8 mouse cellular contexts compared by ENCODE assay signal in the genomic region with DNA sequence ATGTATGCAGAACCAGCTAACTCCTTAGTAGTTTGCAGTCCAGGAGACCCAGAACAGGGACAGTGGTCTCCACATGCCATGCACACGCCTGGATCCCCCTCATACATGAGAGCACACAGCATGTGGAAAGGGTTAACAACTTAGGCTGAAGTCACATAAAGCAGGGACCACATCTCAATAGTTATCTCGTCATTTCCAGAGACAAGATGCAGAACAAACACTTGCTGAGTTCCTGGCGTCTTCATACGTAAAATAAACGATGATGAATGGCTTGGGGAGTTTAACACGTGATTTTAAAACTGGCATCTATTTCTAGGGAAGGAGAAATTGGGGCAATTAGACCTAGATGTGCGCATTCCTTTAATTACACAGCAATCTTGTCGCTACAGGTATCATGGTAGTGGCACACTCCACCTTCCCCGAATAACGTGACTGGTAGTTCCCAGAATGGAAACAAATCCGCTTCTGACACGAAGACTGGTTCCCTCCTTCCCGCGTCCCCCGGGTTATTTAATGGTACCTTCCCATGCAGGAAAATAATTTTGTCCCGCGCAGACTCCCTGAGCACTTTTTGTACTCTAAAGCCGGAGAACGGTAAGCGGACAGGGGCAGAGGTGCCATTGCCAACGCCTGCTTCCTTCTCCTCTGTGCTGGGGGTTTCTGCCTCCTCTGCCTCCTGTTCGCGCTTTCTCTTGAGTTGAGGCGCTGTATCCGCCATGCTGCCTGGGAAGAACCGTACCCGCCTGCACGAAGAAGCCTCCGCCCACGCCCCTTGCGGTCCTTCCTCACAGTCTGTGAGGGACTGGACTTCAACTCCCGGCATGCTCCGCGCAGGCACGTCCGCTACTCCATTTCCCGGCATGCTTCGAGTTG. TPM values are rescaled to one million over a fixed set of nuclear protein-coding genes. Genes with fewer than 3 reads are reported as not detected.
A peak's percentile ranks its signal among the peaks of the same experiment; 100 is the strongest.
DNase-seq lines count a peak whose midpoint lies in the region; ATAC-seq lines count a peak whose summit lies in the region.

TSS of gene Dcps (minus strand) at position 811 of the 873 bp plus-strand sequence.

- no peaks in the 10 kb centered on the region for H3K9me3 ChIP-seq in heart, embryonic 13.5 days
- no peaks in the 10 kb centered on the region for H3K9me3 ChIP-seq in liver, embryonic 12.5 days (replicated peaks)
- no peaks in the 10 kb centered on the region for H3K9me3 ChIP-seq in stomach, embryonic 15.5 days

- H3K4me3 ChIP-seq in brown adipose tissue, adult 24 weeks (ENCODE audit: insufficient read depth, low read depth, low read length): peak within 1 kb of the TSS; percentile 80
- H3K4me3 ChIP-seq in heart, embryonic 13.5 days: peak within 1 kb of the TSS; percentile 69
- peak within 1 kb of the TSS; percentile 68 for H3K4me3 ChIP-seq in liver, embryonic 12.5 days
- H3K4me3 ChIP-seq in stomach, embryonic 15.5 days (replicated peaks): peak within 1 kb of the TSS; percentile 74

- H3K9ac ChIP-seq in heart, embryonic 13.5 days: peak within 1 kb of the TSS; percentile 83
- peak within 1 kb of the TSS; percentile 70 for H3K9ac ChIP-seq in liver, embryonic 12.5 days
- H3K9ac ChIP-seq in stomach, embryonic 15.5 days: peak within 1 kb of the TSS; percentile 71; the same call in 1 of the 2 replicates

- no peaks in the 10 kb centered on the region for H3K27me3 ChIP-seq in heart, embryonic 13.5 days (replicated peaks)
- no peaks in the 10 kb centered on the region for H3K27me3 ChIP-seq in liver, embryonic 12.5 days (replicated peaks)
- no peaks in the 10 kb centered on the region for H3K27me3 ChIP-seq in stomach, embryonic 15.5 days (replicated peaks)

- H3K27ac ChIP-seq in brown adipose tissue, adult 24 weeks (replicated peaks; ENCODE audit: low read depth, low read length): peak within 1 kb of the TSS; percentile 88
- peak within 1 kb of the TSS; percentile 90 for H3K27ac ChIP-seq in heart, embryonic 13.5 days (replicated peaks)
- H3K27ac ChIP-seq in liver, embryonic 12.5 days: peak within 1 kb of the TSS; percentile 84
- H3K27ac ChIP-seq in stomach, embryonic 15.5 days: peak within 1 kb of the TSS; percentile 94

- under 1% methylated on average over 38 of the region's 38 CpGs for WGBS in heart, embryonic 13.5 days
- under 1% methylated on average over 38 of the region's 38 CpGs for WGBS in liver, embryonic 12.5 days (ENCODE audit: insufficient replicate concordance)
- WGBS in stomach, embryonic 15.5 days: under 1% methylated on average over 38 of the region's 38 CpGs

- H3K4me2 ChIP-seq in heart, embryonic 13.5 days: peak within 1 kb of the TSS; percentile 94
- peak within 1 kb of the TSS; percentile 74 for H3K4me2 ChIP-seq in liver, embryonic 12.5 days
- peak within 1 kb of the TSS; percentile 61 for H3K4me2 ChIP-seq in stomach, embryonic 15.5 days

- H3K36me3 ChIP-seq in heart, embryonic 13.5 days: peaks cover 7% of the 10 kb centered on the region
- H3K36me3 ChIP-seq in liver, embryonic 12.5 days: peaks cover 12% of the 10 kb centered on the region
- H3K36me3 ChIP-seq in stomach, embryonic 15.5 days: no peaks in the 10 kb centered on the region

- peak; percentile 97 for DNase-seq in CD4-positive, CD25-positive, alpha-beta regulatory T cell, adult 2 months (ENCODE audit: low read depth, low spot score)
- peak; percentile 39 for DNase-seq in fat pad, adult 2 months (ENCODE audit: extremely low read depth, low read depth, low spot score)
- peak; percentile 96 for DNase-seq in kidney, postnatal 10 days
- peak; percentile 79 to 88 for DNase-seq in natural killer cell, adult 2 months (ENCODE audit: low spot score in 2 of 2)

- peaks cover 3% of the 10 kb centered on the region; the same call in 1 of the 2 replicates for H3K4me1 ChIP-seq in brown adipose tissue, adult 24 weeks (ENCODE audit: control insufficient read depth, insufficient read depth, insufficient read length, low read length)
- H3K4me1 ChIP-seq in heart, embryonic 13.5 days: peaks cover 15% of the 10 kb centered on the region
- H3K4me1 ChIP-seq in liver, embryonic 12.5 days: peaks cover 37% of the 10 kb centered on the region
- H3K4me1 ChIP-seq in stomach, embryonic 15.5 days: no peaks in the 10 kb centered on the region

- peak; percentile 93 for ATAC-seq in heart, embryonic 13.5 days (ENCODE audit: extremely low read depth, insufficient number of reproducible peaks, low FRiP score, low TSS enrichment)
- ATAC-seq in liver, embryonic 12.5 days: peak; percentile 98
- ATAC-seq in stomach, embryonic 15.5 days (ENCODE audit: insufficient read depth, low FRiP score, low read depth): peak; percentile 96

RNA-seq across cellular contexts. Expression of gene Dcps, which starts in this region (rescaled TPM):
- polyA plus RNA-seq in brown adipose tissue, adult 24 weeks (2012; ENCODE audit: insufficient read depth, insufficient read length, missing spikeins): 12.6 and 17.4 TPM in 2 replicates
- 60.0 and 69.6 TPM in 2 replicates for polyA plus RNA-seq in heart, embryonic 13.5 days (2015; fragmentation: Nextera tagmentation; extraction: Ambion mirVana)
- 65.9 and 66.0 TPM in 2 replicates for polyA plus RNA-seq in liver, embryonic 12.5 days (2016; fragmentation: Nextera tagmentation; extraction: Ambion mirVana)
- 77.7 and 82.4 TPM in 2 replicates for polyA plus RNA-seq in stomach, embryonic 15.5 days (2015; fragmentation: Nextera tagmentation; extraction: Ambion mirVana)

Comparison
In these comparisons a context has a peak if more than half of its experiments do, and no peak if none do; other contexts are left out.
1. Peak in every context shown above with its lines: DNase-seq, ATAC-seq, H3K4me3 ChIP-seq and H3K27ac ChIP-seq.
2. DNase-seq: peak in every context shown above with its lines; median percentile 97 in CD4-positive, CD25-positive, alpha-beta regulatory T cell, adult 2 months; 96 in kidney, postnatal 10 days; 84 in natural killer cell, adult 2 months; 39 in fat pad, adult 2 months.